Mouse (Mus musculus): ENCODE results near the gene Adcy9.

DNA sequence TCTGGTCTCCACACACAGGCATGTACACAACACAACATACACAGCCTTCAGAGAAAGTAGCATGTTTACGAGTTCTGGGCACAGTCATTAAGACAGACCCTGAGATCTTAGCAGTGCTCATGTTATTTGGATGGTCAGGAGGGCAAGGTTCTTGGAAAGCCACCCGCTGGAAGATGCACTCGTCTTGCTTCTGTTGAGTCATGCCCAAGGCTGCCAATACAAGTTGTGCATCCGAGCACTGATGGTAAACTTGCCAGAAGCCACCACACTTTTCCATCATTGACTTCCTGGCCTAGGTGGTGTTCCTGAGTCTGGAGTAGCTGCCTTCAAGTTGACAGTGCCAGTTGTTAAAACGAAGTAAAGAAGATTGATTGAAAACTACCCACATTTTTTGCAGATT lies 3.3 kb upstream of the Adcy9 start:
- no peak for TF ChIP-seq CTCF (IDR thresholded peaks at IDR 0.05; ENCODE audit: borderline replicate concordance, extremely low read depth, insufficient read depth, insufficient read length)
- no peak for TF ChIP-seq POLR2A (IDR thresholded peaks at IDR 0.05; ENCODE audit: borderline replicate concordance, extremely low read depth, insufficient read depth, insufficient read length, poor library complexity, severe bottlenecking)
